Mouse (Mus musculus) embryonic facial prominence, embryonic 15.5 days (tissue): ENCODE results near the gene Ina. TPM values are rescaled to one million over a fixed set of nuclear protein-coding genes. Genes with fewer than 3 reads are reported as not detected.
"Not testable (repeated sequence)": the region's sequence is repeated elsewhere in the genome, so short reads cannot be mapped to it uniquely, and the experiment has no call there.

Experiments used
- ATAC-seq: fragments of 200-750 bp; cut with Nextera tagmentation; 2 replicates; pipeline ENCODE4 v1.8.0; 2017; ENCODE audit warnings: low read depth, moderate TSS enrichment; ENCODE audit not compliant: insufficient number of reproducible peaks, low FRiP score, low TSS enrichment
- H3K27ac ChIP-seq: fragments of 300-500 bp; sonication (generic); replicated peaks from 2 replicates; pipeline ENCODE4 v1.5.1; 2015; ENCODE audit warnings: mild to moderate bottlenecking, inconsistent platforms
- H3K27me3 ChIP-seq: fragments of 300-500 bp; sonication (generic); 2 replicates; pipeline ENCODE4 v1.6.1; 2015; ENCODE audit warnings: inconsistent platforms
- H3K36me3 ChIP-seq: fragments of 300-500 bp; sonication (generic); 2 replicates; pipeline ENCODE4 v1.6.1; 2015; ENCODE audit warnings: mild to moderate bottlenecking, inconsistent platforms
- H3K4me1 ChIP-seq: fragments of 300-500 bp; sonication (generic); 2 replicates; pipeline ENCODE4 v1.6.1; 2015; ENCODE audit warnings: inconsistent platforms
- H3K4me2 ChIP-seq: fragments of 300-500 bp; sonication (generic); replicated peaks from 2 replicates; pipeline ENCODE4 v1.6.1; 2015; ENCODE audit warnings: mild to moderate bottlenecking, inconsistent platforms
- H3K4me3 ChIP-seq: fragments of 300-500 bp; sonication (generic); replicated peaks from 2 replicates; pipeline ENCODE4 v1.5.1; 2015; ENCODE audit warnings: mild to moderate bottlenecking, inconsistent platforms
- H3K9ac ChIP-seq: fragments of 300-500 bp; sonication (generic); 2 replicates; pipeline ENCODE4 v1.6.1; 2015; ENCODE audit warnings: inconsistent platforms
- H3K9me3 ChIP-seq: fragments of 300-500 bp; sonication (generic); replicated peaks from 2 replicates; pipeline ENCODE4 v1.6.1; 2016; ENCODE audit warnings: inconsistent platforms
- WGBS: fragments of 180-500 bp; shearing (Covaris S2); methylation state at CpG from one replicate; pipeline ENCODE4 v1.1.7; 2015; 5-methylcytosine and 5-hydroxymethylcytosine counted together
- polyA plus RNA-seq: library from polyadenylated mRNA; unstranded; fragments of >200 nt; fragmentation: Nextera tagmentation; extraction: Ambion mirVana; gene quantifications from 2 replicates; pipeline ENCODE4 v1.2.1, GENCODE M21; 2015

Gene Ina
- polyA plus RNA-seq, 1 experiment from 2014 or later = 7.6 TPM

- not testable (repeated sequence) for H3K36me3 ChIP-seq, ATAC-seq, H3K4me1 ChIP-seq, H3K9me3 ChIP-seq, H3K27ac ChIP-seq, H3K4me3 ChIP-seq, H3K27me3 ChIP-seq, H3K9ac ChIP-seq, H3K4me2 ChIP-seq
- WGBS = 84% methylated on average over 3 of the region's 3 CpGs
Observed at GRCm38 (mm10) chr19:47000357-47000756, 14.1 kb upstream of the Ina start.

DNA sequence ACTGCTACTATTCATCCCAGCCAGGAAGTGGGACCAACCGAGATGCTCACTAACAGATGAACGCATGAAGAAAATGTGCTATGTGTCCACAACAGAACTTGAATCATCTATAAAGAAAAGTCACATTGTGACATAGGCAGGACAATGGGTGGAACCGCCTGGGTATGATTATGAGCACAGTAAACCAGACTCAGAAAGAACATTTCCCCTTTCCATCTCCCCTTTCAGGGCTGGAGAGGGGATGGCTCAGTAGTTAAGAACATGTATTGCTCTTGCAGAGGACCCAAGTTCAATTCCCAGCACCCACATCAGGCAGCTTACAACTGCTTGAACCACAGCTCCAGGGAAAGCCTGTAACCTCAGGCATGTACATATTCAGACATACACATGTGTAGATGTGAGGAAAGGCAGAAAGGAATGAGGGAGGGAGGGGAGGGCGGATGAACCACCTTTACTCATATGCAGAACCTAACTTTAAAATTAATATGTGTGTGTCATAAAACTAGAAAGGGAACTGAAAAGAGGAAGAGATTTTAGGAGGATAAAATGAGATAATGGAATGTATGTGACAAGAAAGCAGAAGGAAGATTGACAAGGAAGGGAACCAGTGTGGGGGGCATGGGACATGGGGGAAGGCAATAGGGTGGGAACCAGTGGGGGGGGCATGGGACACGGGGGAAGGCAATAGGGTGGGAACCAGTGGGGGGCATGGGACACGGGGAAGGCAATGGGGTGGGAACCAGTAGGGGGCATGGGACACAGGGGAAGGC is 10.6 kb upstream of the Ina start:
- Histone ChIP-seq H3K27me3 (0 out of 2 replicates have a peak, but pooled peaks cover 5% of the 10 kb centered on the region), H3K27ac (no peak overlapping the region), H3K4me2 (no peak overlapping the region), H3K9me3 (no peaks in the 10 kb centered on the region), H3K36me3 (no peaks in the 10 kb centered on the region), H3K9ac (no peak overlapping the region), H3K4me1 (no peaks in the 10 kb centered on the region), H3K4me3 (no peak overlapping the region)
- ATAC-seq = no peak
- 70% methylated on average over 6 of the region's 6 CpGs for WGBS

DNA sequence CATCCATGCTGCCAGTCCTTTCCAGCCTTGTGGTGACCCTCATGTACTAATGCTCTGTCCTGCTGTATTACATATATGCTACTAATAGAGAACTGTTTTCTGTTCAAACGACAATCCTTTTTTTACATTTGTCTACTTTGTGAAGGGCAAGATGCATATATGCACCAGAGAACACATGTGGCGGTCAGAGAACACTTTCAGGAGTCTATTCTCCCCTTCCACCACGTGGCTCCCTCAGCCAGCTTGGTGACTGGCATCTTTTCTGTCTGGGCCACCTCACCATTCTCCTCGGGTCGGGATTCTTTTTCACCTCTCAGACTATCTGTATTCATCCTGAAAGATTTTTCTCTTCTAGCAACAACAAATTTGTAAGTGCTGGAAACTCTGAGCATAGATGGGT is 8.6 kb upstream of the Ina start:
- Histone ChIP-seq H3K4me1 (no peaks in the 10 kb centered on the region), H3K9me3 (no peaks in the 10 kb centered on the region), H3K4me2 (no peak overlapping the region), H3K9ac (no peak overlapping the region), H3K4me3 (no peak overlapping the region), H3K36me3 (no peaks in the 10 kb centered on the region), H3K27ac (no peak overlapping the region), H3K27me3 (0 out of 2 replicates have a peak, but pooled peaks cover 5% of the 10 kb centered on the region)
- no peak for ATAC-seq
- 60% methylated on average over 5 of the region's 5 CpGs for WGBS

DNA sequence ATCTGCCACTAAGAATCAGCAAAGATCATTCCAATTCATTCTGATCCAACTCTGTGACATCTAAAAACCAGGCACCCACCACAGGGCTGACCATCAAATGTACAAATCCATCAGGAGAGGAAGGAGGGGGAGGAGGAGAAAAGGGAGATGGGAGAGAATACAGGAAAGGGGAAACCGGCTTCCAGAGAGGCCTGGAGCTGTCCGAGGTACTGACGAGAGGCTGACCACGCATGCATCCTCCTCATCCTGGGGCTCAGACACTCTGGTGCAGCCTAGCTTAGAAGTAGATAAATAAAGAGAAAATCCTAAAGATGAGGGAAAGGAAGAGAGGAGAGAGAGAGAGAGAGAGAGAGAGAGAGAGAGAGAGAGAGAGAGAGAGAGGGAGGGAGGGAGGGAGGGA is 8.2 kb upstream of the Ina start:
- Histone ChIP-seq H3K27me3 (0 out of 2 replicates have a peak, but pooled peaks cover 5% of the 10 kb centered on the region), H3K4me3 (no peak overlapping the region), H3K27ac (no peak overlapping the region), H3K9me3 (no peaks in the 10 kb centered on the region), H3K36me3 (no peaks in the 10 kb centered on the region), H3K9ac (no peak overlapping the region), H3K4me1 (no peaks in the 10 kb centered on the region), H3K4me2 (no peak overlapping the region)
- WGBS = 1% methylated on average over 4 of the region's 4 CpGs
- ATAC-seq = no peak

DNA sequence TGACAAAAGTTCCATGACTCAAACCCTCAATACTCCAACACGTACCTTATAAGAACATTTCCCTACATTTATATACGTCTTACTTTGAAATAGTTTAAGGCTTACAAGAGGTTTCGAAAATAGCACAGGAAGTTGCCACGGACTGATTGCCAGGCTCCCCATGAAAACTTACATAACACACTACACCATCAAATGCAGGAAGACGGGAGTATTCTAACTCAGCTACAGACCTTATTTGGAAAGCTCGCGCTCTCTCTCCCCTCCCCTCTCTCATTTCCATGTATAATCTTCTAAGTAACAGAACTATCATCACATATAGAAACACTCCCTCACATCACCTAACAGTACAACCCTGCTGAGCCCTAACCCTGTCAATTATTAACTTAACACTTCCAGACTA is 5.1 kb upstream of the Ina start:
- Histone ChIP-seq H3K9me3 (no peaks in the 10 kb centered on the region), H3K27me3 (peaks cover 35% of the 10 kb centered on the region), H3K36me3 (no peaks in the 10 kb centered on the region), H3K9ac (no peak overlapping the region), H3K4me1 (peaks cover 7% of the 10 kb centered on the region), H3K4me2 (no peak overlapping the region), H3K4me3 (no peak overlapping the region), H3K27ac (no peak overlapping the region)
- no peak for ATAC-seq
- WGBS = 85% methylated on average over 7 of the region's 7 CpGs

DNA sequence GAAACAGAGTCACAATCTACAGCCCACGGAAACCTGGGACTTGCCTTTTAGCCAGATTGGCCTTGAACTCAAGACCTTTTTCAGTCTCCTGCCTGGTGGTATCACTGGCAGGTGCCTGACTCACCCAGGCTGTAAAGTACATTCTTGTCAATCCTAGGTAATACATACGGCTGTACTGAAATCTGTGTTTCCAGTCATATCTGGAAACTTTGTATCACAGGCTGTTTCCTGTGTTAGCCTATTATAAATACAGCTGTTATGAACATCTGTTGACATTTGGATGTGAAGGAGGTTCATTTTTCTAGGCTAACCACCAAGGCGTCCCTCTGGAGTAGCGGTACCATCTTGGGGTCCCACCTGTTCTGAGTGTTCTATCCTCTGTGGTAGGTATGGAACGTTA is 4.6 kb upstream of the Ina start:
- H3K9ac ChIP-seq = no peak overlapping the region
- 79% methylated on average over 5 of the region's 5 CpGs for WGBS
- ATAC-seq = no peak
- H3K4me3 ChIP-seq = no peak overlapping the region
- H3K4me1 ChIP-seq = peaks cover 12% of the 10 kb centered on the region
- H3K4me2 ChIP-seq = no peak overlapping the region
- no peaks in the 10 kb centered on the region for H3K36me3 ChIP-seq
- no peaks in the 10 kb centered on the region for H3K9me3 ChIP-seq
- H3K27ac ChIP-seq = no peak overlapping the region
- H3K27me3 ChIP-seq = peaks cover 40% of the 10 kb centered on the region

DNA sequence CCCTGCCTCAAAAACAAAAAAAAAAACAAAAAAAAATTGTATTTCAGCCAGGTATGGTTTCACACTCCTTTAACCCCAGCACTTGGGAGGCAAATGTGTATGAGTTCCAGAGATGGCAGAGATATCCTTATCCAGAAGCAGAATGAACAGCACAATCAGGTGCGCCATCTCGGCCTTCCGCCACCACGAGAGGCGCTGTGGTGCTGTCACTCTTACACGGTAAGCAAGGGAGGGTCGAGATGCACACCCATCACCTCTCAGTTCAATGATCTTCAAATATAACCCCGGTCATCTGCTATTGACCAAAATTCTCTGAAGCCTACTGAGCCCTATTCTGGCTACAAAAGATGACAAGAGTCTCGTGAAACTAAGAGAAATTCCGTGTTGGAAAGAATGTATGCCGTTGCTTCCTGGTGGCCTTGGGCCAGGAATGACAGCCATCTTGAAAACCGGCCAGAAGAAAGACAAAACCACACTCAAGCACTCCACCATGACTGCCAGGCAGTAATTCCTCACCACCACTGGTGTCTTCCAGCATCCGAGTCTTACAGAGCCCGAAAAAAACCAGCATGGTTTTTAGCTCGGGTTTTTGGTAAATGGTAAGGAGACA is 1.9 kb upstream of the Ina start:
- 85% methylated on average over 15 of the region's 15 CpGs for whole genome bisulfite sequencing
- no peak for ATAC-seq
- Histone ChIP-seq H3K4me3 (no peak overlapping the region), H3K27me3 (peaks cover 60% of the 10 kb centered on the region), H3K4me1 (peaks cover 21% of the 10 kb centered on the region), H3K27ac (no peak overlapping the region), H3K4me2 (no peak overlapping the region), H3K9me3 (no peaks in the 10 kb centered on the region), H3K9ac (no peak overlapping the region), H3K36me3 (no peaks in the 10 kb centered on the region)

- Histone ChIP-seq H3K27ac (no peak overlapping the region), H3K4me3 (peak overlapping the region; percentile 53; the same call in 1 of the 2 replicates), H3K4me1 (peaks cover 21% of the 10 kb centered on the region), H3K4me2 (0 out of 2 replicates have a peak overlapping the region, but pooled peaks have one; percentile 95), H3K9ac (no peak overlapping the region), H3K27me3 (peaks cover 61% of the 10 kb centered on the region), H3K9me3 (no peaks in the 10 kb centered on the region), H3K36me3 (no peaks in the 10 kb centered on the region)
- ATAC-seq = no peak
- WGBS = 10% methylated on average over 20 of the region's 20 CpGs
Observed at GRCm38 (mm10) chr19:47013340-47014158, 949 bp upstream of the Ina start.

GRCm38 (mm10) chr19:47014159-47014446 is 395 bp upstream of the Ina start:
- 2% methylated on average over 11 of the region's 11 CpGs for WGBS
- ATAC-seq = no peak
- H3K27ac ChIP-seq = no peak overlapping the region
- no peaks in the 10 kb centered on the region for H3K36me3 ChIP-seq
- no peak overlapping the region for H3K9ac ChIP-seq
- H3K4me2 ChIP-seq = peak overlapping the region; percentile 95
- H3K4me3 ChIP-seq = peak overlapping the region; percentile 53
- peaks cover 64% of the 10 kb centered on the region for H3K27me3 ChIP-seq
- H3K4me1 ChIP-seq = peaks cover 21% of the 10 kb centered on the region
- no peaks in the 10 kb centered on the region for H3K9me3 ChIP-seq

DNA sequence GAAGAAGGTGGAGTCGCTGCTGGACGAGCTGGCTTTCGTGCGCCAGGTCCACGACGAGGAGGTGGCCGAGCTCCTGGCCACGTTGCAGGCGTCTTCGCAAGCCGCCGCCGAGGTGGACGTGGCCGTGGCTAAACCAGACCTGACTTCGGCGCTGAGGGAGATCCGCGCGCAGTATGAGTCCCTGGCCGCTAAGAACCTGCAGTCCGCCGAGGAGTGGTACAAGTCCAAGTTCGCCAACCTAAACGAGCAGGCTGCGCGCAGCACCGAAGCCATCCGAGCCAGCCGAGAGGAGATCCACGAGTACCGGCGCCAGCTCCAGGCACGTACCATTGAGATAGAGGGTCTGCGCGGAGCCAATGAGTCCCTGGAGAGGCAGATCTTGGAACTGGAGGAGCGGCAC is 898 bp downstream of the Ina start:
- H3K9ac ChIP-seq = no peak overlapping the region
- 1% methylated on average over 37 of the region's 37 CpGs for WGBS
- no peaks in the 10 kb centered on the region for H3K9me3 ChIP-seq
- H3K4me3 ChIP-seq = peak overlapping the region; percentile 53
- H3K27me3 ChIP-seq = peaks cover 66% of the 10 kb centered on the region
- peak overlapping the region; percentile 95 for H3K4me2 ChIP-seq
- H3K27ac ChIP-seq = no peak overlapping the region
- H3K36me3 ChIP-seq = no peaks in the 10 kb centered on the region
- 0 out of 2 replicates have a peak, but pooled peaks have one; percentile 2 for ATAC-seq
- H3K4me1 ChIP-seq = peaks cover 21% of the 10 kb centered on the region

DNA sequence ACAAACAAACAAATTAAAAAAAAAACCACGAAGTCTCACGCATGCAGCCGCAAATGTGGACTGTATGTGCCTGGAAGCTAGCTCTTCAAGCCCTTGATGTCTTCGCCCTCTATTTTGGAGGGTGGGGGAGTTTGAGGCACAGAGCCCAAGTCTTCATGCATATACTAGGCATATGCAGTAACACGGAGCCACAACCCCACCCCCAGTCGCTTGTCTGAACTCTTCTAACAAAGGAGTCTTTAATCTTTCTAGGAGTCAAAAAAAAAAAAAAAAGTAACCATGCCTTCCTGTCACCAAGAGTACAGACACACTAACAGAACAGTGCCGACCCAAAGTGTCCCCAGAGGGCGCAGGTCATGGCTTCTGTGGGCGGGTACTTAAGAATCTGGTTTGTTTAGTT is 1.5 kb downstream of the Ina start:
- no peaks in the 10 kb centered on the region for H3K36me3 ChIP-seq
- H3K27me3 ChIP-seq = peaks cover 66% of the 10 kb centered on the region
- ATAC-seq = no peak
- H3K4me1 ChIP-seq = peaks cover 21% of the 10 kb centered on the region
- no peak overlapping the region for H3K4me2 ChIP-seq
- 2% methylated on average over 9 of the region's 9 CpGs for WGBS
- peak overlapping the region; percentile 53; the same call in 1 of the 2 replicates for H3K4me3 ChIP-seq
- H3K9me3 ChIP-seq = no peaks in the 10 kb centered on the region
- H3K9ac ChIP-seq = no peak overlapping the region
- no peak overlapping the region for H3K27ac ChIP-seq
